Mouse (Mus musculus) hematopoietic stem cell, adult 5-6 weeks (primary cell): ENCODE measurements at regions not wholly inside any gene's neighbourhood (a gene's known extent, or its start where the extent isn't known, plus 50 kb on each side); places are given as distances from the start of the nearest gene placed in this dataset.

Experiments used
- ATAC-seq, 2 experiments: fragments of 125-278 bp in 1 of 2; replicated peaks in 1 of 2; 2 replicates each; pipeline ENCODE4 v1.8.0; 2016 to 2017; ENCODE audit warnings: inconsistent platforms in 2 of 2, mild to moderate bottlenecking in 2 of 2, moderate number of reproducible peaks in 2 of 2, low read depth in 1 of 2, moderate TSS enrichment in 1 of 2; ENCODE audit not compliant: low FRiP score in 2 of 2, poor library complexity in 2 of 2, severe bottlenecking in 2 of 2, insufficient read depth in 1 of 2, low TSS enrichment in 1 of 2

DNA sequence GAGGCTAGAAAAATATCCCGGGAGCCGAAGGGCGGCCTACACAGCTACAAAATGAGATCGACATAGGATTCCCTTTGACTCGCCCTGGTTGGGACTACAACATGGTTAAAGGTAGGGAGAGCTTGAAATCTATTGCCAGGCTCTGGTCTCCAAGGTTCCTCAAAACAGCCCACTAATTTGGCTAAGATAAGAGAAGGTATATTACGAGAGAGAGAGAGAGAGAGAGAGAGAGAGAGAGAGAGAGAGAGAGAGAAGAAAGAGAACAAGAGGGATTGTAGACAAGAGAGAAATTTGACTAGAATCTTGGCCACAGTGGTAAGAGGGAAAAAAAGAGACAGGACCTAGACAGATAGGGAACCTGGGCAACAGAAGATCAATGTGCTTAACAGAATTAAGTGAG, 88.5 kb upstream of the Plcl2 start:
- no peak for ATAC-seq

DNA sequence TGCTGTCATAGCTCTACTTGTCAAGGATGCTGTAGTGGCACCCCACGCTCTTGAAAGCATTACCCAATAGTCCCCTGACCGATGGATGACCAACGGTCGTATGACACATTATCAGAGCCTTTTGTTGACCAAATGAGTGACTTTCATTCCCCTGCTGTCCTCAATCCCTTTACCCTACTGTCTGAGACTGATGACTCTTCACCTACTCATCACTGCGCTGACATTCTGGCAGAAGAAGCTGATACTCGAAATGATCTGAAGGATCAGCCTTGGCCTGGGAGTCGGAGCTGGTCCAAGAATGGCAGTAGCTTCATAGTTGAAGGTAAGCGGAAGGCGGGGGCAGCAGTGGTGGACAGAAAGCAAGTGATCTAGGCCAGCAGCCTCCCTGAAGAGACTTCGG, 87.7 kb upstream of the Plcl2 start:
- ATAC-seq: no peak

DNA sequence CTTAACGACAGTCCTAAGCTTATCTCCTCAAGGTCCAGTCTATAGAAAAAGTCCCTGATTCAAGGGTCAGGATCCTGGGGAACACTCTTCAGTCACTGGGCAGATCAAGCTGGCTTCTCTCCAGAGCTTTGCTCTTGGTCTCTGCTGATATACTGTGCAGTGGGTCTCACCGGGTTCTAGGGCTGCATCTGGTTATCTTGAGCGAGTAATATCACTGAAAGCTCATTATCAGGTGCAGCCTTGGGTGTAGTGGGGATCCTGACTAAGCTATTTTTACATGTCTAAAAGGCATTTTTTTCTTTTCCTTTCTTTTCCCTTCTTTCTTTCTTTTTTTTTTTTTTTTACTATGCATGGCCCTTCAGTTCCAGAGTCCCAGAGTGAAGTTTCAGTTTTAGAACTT, 84.1 kb upstream of the Plcl2 start:
- ATAC-seq: peak in 1 of 2 experiments; percentile 39; a peak in 1 of 4 replicates

DNA sequence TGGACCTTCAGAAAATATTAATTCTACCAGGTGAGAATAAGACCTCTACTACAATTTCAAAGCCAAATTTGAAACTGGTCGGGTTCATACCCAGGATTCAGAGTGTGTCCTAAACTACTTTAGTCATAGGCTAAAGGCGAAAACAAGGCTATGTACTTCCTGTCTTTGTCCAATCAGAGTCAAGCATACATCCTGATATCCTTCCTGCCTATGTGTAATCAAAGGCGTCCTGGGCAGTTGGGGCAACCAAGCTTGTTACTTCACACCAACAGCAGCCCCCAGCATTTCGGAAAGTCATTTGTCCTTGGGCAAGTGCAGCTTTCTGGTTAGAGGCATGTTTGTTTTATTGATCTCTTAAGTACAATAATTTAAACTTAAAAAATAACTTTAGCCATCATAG, 83.7 kb upstream of the Plcl2 start:
- ATAC-seq: no peak; a peak in 1 of 4 replicates

DNA sequence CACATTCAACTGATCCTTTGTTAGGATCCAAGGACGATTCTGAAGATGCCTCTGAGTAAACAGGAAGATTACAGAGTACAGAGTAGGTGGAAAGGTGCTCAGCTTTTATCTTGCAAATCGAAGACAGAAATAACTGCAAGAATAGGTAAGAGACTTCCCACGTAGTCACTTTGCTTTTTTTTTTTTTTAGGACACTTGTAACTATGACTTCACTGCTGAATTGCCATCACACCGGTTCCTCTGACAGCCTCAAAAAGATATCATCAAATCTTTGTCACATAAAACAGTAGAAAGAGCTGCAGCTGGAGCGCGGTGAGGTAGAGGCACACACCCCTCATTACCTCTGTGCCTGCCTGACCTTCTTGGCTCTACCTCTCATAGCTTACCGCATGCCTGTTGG, 83.1 kb upstream of the Plcl2 start:
- ATAC-seq: no peak

DNA sequence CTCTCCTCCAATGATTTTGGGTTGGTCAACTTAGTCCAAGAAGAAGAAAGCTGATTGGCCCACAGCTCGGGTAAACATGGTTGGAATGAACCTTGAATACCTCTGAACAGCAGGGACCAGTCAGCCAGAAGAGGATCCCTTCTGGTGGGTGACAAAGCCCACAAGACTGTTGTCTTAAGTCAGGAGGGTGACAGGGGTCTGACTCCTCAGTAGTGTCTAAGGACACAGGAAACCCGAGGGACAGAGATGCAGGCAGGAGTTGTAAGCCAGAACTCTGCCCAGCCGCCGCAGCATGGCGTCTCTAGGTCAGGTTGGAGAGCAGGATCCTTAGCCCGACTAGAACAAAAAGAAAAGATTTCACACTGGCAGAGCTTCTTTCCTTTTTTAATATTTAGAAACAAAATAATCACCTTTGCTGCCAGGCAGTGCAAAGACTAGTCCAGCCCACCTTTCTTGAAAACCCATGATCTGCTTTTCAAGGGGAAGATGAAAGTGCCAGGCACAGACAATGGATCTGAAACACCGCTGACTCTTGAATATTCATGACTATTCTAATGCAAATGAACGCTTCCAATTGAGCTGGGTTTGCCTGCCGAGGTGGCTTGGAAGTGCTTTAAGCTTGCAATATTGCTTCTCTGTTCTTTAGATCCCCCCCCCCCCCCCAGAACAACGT, 81.7 kb upstream of the Plcl2 start:
- no peak for ATAC-seq

DNA sequence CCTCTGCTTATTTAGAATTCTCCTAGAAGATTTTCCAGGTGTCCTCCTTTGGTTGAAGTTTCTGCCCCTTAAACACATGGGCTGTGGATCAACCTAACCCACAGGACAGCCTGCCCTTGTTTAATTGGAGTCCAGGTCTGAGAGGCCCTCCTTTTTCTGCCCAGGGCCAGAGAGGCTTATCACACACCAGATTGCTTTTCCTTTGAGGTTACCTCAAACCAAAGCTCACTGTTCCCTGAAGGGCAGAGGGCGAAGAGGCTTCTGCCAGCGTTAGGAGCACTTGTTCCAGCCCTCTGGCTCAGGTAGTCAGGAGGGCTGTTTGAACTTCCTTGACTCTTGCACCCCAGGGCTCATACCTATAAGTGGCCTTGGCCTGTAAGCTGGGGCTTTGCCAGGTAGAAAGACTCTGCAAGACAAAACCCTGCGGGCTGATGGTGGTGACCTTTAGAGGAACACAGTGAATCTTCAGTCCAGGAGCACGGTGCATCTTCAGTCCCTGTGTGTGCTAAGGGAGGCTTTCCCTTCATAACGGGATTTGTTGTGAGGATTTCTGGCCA, 81.1 kb upstream of the Plcl2 start:
- ATAC-seq: peak; percentile 64 to 75

DNA sequence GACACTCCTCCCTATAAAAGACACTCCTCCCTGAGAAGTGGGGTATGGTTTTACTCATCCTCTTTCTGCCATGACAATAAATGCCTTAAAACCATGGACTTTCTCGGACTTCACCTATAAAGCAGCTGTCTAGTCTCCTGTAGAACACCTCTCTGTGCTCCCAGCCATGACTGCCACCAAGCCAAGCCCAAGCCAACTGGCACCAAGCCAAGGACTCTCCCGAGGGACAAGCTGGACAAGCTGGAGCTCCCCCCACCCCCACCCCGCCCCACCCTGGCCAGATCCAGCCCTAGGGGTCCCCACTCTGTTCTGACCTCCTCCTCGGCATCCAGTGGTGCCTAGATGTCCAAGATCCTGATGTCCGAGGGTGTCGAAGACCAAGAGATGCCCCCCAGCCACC, 76.6 kb upstream of the Plcl2 start:
- no peak for ATAC-seq

DNA sequence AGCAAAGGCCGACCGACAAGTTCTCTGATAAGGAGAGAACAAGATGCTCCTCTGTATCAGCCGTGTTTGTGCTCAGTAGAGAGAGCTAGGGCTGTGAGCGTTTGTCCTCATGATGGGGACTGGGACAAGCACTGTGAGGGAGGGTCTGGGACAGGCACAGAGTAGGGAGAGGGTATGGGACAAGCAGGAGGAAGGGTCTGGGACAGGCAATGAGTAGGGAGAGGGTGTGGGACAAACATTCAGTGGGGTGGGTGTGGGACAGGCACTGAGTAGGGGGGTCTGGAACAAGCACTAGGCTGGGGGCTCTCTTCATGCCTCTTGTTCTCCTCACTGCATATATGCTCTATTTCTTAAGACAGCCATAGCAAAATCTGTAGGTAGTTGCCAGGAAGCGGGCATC, 70.2 kb upstream of the Plcl2 start:
- no peak for ATAC-seq

DNA sequence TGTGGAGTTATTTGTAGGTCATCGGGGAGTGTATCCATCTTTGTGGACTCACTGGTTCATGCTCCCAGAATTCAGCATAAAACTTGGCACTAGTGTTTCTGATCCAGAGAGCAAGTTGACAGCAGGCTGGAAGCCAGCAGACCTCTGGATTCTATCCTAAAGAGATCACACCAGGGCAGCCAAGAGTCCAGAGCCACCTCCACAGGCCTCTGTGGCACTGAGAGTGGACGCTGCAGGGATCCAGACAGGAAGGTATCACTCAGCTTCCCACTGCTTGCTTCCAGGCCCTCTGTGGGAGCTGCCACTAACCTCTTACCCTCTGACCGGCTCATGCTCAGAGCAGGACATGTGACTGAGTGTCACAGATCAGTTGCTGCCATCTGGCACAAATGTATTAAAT, 69.8 kb upstream of the Plcl2 start:
- ATAC-seq: no peak

DNA sequence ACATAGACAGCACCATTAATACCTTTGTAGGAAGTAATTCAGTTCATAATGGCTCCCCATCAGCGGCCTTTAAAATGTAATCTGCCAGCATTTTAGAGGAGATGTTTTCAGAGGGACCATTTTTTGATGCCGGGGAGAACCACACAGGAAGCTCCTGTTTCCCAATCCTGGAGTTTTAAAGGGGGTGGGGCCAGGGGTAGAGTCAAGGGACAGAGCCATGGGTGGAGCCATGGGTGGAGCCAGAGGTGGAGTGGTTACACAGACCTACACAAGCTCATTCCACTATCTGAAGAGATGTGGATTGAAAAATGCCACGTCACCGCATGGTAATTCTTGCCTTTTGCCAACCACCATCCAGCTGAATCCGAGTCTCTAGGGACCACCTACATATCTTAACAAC, 67.1 kb upstream of the Plcl2 start:
- ATAC-seq: no peak

DNA sequence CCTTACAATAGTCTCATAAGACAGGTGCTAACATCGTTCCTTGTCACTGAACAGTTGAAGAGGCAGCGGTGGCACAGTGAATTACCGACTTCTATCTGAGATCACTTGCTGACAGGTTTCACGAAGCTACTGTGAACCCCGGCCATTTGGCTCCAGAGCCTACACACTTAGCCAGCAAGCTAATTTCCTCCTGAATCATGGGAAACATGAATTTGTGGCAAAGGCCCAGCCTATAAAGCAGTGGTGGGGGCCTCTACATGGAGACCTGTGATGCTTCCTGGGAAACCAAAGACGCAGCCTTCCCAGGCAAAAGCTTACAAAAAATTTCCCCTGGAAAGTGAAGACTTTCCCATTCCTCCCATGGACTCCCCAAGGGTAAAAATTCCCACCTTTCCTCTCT, 66.3 kb upstream of the Plcl2 start:
- no peak for ATAC-seq

DNA sequence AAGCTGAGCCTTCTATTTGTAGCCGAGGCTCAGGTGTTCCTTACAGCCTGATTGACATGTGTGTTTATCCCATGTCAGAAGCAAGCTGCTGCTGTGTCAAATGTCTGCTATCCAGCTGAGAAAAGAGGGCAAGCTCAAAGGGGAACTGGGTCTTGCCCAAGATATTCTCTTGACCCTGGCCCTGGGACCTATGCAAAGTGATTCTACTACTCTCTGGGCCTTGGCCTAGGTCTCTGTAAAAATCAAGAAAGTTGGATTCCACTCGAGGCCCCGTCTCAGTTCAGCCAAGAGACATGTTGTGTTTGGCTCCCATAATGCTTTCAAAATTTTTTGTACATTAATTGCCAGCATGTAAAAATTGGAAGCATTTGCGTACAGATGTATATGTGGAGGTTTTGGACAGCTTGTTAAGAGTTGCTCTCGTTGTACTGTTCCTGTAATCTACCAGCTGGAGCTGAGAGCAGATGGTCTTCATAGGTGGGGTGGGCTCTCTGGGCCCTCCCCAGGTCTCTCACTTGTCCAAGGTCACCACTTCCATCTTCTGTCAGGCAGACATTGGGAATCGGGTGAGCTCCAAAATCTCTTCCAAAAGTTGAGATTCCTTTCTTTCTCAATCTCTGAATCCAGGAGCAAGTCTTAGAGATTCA, 65.7 kb upstream of the Plcl2 start:
- no peak for ATAC-seq

DNA sequence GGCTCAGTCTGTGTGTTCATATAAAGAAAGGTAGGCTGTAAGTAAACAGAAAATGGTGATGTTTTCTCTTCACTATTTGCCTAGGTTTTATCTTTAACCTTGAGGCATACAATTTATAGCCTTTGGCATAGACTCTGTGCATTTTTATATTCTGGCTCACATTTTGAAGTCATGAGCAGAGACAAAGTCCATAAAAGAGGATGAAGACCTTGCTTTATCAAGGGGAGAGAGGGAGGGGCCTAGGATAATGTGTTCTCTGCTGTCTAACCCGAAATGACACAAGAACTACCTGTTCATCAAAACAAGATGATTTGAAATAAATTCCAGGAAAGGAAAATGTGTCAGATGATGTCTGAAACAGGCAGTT, 65.2 kb upstream of the Plcl2 start:
- ATAC-seq: no peak

DNA sequence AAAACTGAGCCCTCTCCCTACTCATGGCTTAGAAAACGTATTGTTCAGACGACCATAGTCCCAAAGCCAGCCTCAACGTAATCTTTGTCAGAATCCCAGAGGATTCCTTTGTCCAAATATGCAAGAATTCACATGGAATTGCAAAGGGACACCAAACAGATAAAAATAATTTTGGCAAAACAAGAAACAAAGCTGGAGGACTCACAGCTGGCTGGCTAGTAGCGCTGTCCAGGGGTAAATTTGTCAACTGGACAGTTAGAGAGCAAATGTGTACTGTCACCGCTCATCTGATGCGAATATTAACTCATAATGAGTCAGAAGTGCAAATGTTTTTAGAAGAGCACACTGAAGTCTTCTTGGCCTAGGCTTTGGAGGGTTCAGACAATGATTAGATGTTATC, 60.5 kb upstream of the Plcl2 start:
- ATAC-seq: no peak

DNA sequence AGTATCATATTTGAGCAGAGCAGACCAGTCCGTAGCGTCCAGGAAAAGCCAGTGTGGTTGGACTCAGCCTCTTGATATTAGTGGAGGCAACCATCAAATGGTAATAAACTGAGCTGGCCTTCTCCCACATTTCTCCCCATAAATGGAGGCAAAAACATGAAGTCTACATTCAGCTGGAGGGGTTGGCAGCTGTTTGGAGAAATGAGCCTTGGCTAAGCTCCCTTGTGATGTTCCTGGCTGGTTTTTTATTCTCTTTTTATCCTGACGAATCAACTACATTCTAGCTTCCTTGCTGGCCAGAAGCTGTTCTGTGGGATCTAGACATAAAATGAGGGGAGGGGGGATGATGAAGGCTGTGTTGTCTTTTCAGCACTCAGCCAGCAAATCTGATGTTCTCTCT, 57.6 kb upstream of the Plcl2 start:
- no peak for ATAC-seq

DNA sequence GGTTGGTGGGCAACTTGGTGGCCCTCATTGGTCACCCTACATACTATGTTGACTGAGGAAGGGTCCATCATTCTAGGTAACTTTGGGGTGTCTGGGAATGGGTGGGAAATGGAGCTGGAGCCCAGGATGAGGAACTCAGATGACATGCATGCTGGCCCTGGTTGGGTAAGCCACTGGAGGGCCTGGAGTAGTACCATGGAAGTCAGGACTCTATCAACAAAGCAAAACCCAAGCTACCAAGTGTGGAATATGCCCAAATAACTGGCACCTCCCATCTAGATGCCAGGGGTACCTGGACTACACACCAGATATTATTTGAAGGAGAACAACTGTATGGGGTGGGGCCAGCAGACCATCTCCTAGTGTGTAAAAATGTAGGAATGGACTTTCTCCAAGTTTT, 55.7 kb upstream of the Plcl2 start:
- no peak for ATAC-seq

DNA sequence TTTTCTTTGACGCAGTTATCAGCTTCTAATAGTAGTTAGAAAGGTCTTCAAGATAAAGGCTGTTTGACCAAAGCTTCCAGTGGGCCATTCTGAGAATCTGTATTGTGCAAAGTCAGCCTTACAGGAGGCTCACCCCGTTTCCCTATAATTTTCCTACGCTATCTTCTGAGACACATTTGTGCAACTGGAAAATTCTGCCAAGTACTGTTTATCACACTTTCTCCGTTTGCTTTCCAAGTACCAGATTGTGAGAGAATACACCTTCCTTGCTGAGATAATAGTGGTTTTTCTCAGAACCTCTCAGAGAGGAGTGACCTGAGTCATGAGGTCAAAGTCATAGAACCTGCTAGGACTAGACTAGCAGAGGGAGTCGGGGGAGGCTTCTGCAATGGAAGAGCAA, 55.2 kb upstream of the Plcl2 start:
- no peak; a peak in 1 of 4 replicates for ATAC-seq

DNA sequence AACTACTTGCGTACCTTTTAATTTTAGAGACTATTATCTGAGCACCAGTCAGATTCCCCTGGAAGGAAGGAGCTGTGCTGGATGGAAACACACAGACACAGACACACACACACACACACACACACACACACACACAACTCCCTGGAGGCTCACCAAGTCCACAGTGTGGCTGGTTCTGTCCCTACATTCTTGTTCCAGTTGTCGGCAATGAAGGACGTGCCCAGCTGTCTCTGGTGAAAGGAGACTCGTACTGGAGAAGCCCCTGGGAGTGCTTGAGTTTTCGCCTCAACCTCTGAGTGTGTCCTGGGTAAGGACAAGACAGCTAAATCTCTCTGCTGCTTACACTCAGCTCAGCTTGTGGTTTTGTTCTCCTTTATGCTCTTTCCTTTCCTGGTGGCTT, 54.3 kb upstream of the Plcl2 start:
- no peak for ATAC-seq
